Mouse (Mus musculus): Measurements from ENCODE around the gene Mmp28.

GRCm38 (mm10) chr11:83472324-83473234 is 9.7 kb upstream of the Mmp28 start, which contains the start of gene Taf15:
- peak; percentile 48 for TF ChIP-seq POLR2A (IDR thresholded peaks at IDR 0.05; ENCODE audit: insufficient read depth, low read length)
- TF ChIP-seq CTCF (IDR thresholded peaks at IDR 0.05; ENCODE audit: low read depth, low read length) = peak; percentile 63
- TF ChIP-seq EP300 (IDR thresholded peaks at IDR 0.05; ENCODE audit: insufficient read depth, low read depth, low read length) = no peak

Data from ES-Bruce4 (cell line).